Mouse (Mus musculus) heart, postnatal 0 days (tissue): ENCODE measurements around the gene 1500015O10Rik. TPM values are rescaled to one million over a fixed set of nuclear protein-coding genes. Genes with fewer than 3 reads are reported as not detected.

Experiments used
- ATAC-seq: fragments of 200-750 bp; cut with Nextera tagmentation; 2 replicates; pipeline ENCODE4 v1.8.0; 2017; ENCODE audit warnings: low read depth, moderate number of reproducible peaks, moderate library complexity; ENCODE audit not compliant: insufficient read depth
- DNase-seq: peaks from one replicate; pipeline ENCODE4 v3.0.0-alpha.2; 2016; ENCODE audit warnings: low spot score
- H3K27ac ChIP-seq: fragments of 300-500 bp; sonication (generic); 2 replicates; pipeline ENCODE4 v1.5.1; 2014; ENCODE audit warnings: low read depth, mild to moderate bottlenecking
- H3K27me3 ChIP-seq: fragments of 300-500 bp; sonication (generic); 2 replicates; pipeline ENCODE4 v1.6.1; 2014; ENCODE audit warnings: low read length, mixed read lengths; ENCODE audit not compliant: control insufficient read depth, insufficient read depth
- H3K36me3 ChIP-seq: fragments of 300-500 bp; sonication (generic); replicated peaks from 2 replicates; pipeline ENCODE4 v1.6.1; 2014; ENCODE audit warnings: low read length, mixed read lengths; ENCODE audit not compliant: control insufficient read depth, insufficient read depth
- H3K4me1 ChIP-seq: fragments of 300-500 bp; sonication (generic); 2 replicates; pipeline ENCODE4 v1.6.1; 2014; ENCODE audit warnings: antibody characterized with exemption; ENCODE audit not compliant: control insufficient read depth, insufficient read depth
- H3K4me2 ChIP-seq: fragments of 300-500 bp; sonication (generic); 2 replicates; pipeline ENCODE4 v1.6.1; 2014; ENCODE audit warnings: low read depth, mild to moderate bottlenecking, low read length, moderate library complexity
- H3K4me3 ChIP-seq: fragments of 300-500 bp; sonication (generic); 2 replicates; pipeline ENCODE4 v1.5.1; 2014; ENCODE audit warnings: low read depth, low read length
- H3K9ac ChIP-seq: fragments of 300-500 bp; sonication (generic); replicated peaks from 2 replicates; pipeline ENCODE4 v1.6.1; 2014; ENCODE audit warnings: low read depth, low read length, mixed read lengths
- H3K9me3 ChIP-seq: fragments of 300-500 bp; sonication (generic); replicated peaks from 2 replicates; pipeline ENCODE4 v1.6.1; 2016; ENCODE audit warnings: low read length; ENCODE audit not compliant: control insufficient read depth
- CTCF ChIP-seq: IDR thresholded peaks from 2 replicates; pipeline ENCODE4 v1.5.1; 2016; ENCODE audit warnings: antibody characterized with exemption, control low read depth, low read depth
- EP300 ChIP-seq: IDR thresholded peaks from 2 replicates; pipeline ENCODE4 v1.6.1; 2016; ENCODE audit warnings: antibody characterized with exemption, low read depth
- WGBS: fragments of 180-500 bp; shearing (Covaris S2); extraction: QIAGEN DNeasy Blood & Tissue Kit; methylation state at CpG from one replicate; pipeline ENCODE4 v1.1.7; 2014; 5-methylcytosine and 5-hydroxymethylcytosine counted together
- polyA plus RNA-seq: library from polyadenylated mRNA; unstranded; fragments of >200 nt; fragmentation: Nextera tagmentation; extraction: Ambion mirVana; gene quantifications from 2 replicates; pipeline ENCODE4 v1.2.1, GENCODE M21; 2015
- total RNA-seq: library from RNA; depleted of rRNA; stranded (reverse); fragments of >200 nt; gene quantifications from 2 replicates; pipeline ENCODE4 v1.2.3, GENCODE M21; 2014; ENCODE audit warnings: low replicate concordance

1500015O10Rik gene
- total and polyA plus RNA-seq, 2 experiments from 2014 or later, result 6.4 to 14.3 TPM

DNA sequence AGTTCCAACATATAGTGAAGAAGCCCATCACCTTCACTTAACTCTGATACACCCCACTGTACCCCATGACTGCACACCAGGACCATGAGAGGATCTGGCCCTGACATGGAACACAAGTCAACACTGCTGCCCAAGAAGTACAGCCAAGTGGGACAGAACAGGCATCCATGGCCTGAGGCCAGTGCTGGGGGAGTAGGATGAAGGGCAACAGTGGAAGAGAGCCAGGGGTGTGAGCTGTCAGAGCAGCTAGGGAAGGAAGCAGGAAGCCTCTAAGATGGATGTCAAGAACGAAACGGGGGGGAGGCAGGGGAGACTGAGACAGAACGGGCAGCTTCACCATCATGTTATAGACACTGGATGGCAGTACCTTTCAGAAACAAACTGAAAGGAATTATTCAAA lies 45.7 kb downstream of the 1500015O10Rik start:
- peaks cover 15% of the 10 kb centered on the region for H3K36me3 ChIP-seq
- H3K27me3 ChIP-seq, result no peaks in the 10 kb centered on the region
- H3K4me2 ChIP-seq, result no peak overlapping the region
- no peak overlapping the region for H3K9ac ChIP-seq
- H3K4me1 ChIP-seq, result 0 out of 2 replicates have a peak, but pooled peaks cover under 1% of the 10 kb centered on the region
- TF ChIP-seq CTCF, result no peak
- no peak for TF ChIP-seq EP300
- DNase-seq (no peak), ATAC-seq (no peak)
- H3K4me3 ChIP-seq, result no peak overlapping the region
- H3K27ac ChIP-seq, result no peak overlapping the region
- WGBS, result 66% methylated on average over 3 of the region's 3 CpGs
- H3K9me3 ChIP-seq, result no peaks in the 10 kb centered on the region

DNA sequence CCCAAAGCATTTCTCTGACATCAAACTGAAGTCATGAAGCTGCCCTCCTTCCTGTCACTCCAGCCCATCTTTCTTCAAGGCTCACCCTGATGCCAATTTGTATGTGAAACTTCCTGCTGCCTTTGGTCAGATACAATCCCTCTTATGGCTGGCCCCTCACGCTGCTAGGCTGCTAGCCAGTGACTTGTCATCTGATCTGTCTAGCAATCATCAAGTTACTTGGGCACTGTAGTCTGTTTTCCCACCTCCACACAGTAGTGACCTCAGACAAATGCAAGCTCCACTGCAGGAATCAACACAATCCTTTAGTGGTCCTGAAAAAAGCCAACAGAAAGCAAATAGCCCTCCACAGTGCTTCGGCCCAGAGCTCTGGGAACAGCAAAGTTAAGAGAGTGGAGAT lies 50.8 kb downstream of the 1500015O10Rik start:
- no peaks in the 10 kb centered on the region for H3K9me3 ChIP-seq
- DNase-seq (no peak), ATAC-seq (peak; percentile 53; the same call in 1 of the 2 replicates)
- peaks cover 6% of the 10 kb centered on the region; the same call in 1 of the 2 replicates for H3K4me1 ChIP-seq
- no peak overlapping the region for H3K4me3 ChIP-seq
- H3K36me3 ChIP-seq, result peaks cover 7% of the 10 kb centered on the region
- no peak overlapping the region for H3K4me2 ChIP-seq
- H3K9ac ChIP-seq, result no peak overlapping the region
- H3K27ac ChIP-seq, result peak overlapping the region; percentile 35; the same call in 1 of the 2 replicates
- 40% methylated on average over 2 of the region's 2 CpGs for WGBS
- no peaks in the 10 kb centered on the region for H3K27me3 ChIP-seq
- TF ChIP-seq CTCF (no peak), EP300 (no peak)

DNA sequence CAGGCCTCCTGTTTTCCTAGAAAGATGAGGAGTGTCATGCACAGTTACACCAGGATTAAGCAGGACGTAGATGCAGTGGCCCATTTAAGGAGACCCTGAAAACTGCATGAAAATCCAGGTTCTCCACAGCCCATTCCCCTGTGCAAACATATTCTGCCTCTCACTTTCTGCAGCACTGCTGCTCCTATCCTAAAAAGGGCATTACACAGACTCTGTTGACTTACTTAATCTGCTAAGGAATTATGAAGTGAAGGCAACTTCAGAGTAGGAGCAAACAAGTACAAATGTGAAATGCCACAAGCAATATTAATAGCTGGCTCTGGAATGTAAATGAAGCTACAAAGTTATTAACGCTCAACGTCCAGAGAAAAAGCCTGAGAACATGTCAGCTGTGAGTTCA lies 51.3 kb downstream of the 1500015O10Rik start:
- Histone ChIP-seq H3K9ac (no peak overlapping the region), H3K4me2 (no peak overlapping the region), H3K36me3 (peaks cover 7% of the 10 kb centered on the region), H3K27me3 (no peaks in the 10 kb centered on the region), H3K4me1 (peaks cover 6% of the 10 kb centered on the region; the same call in 1 of the 2 replicates), H3K27ac (peak overlapping the region; percentile 35; the same call in 1 of the 2 replicates), H3K4me3 (no peak overlapping the region), H3K9me3 (no peaks in the 10 kb centered on the region)
- 65% methylated on average over 3 of the region's 3 CpGs for WGBS
- DNase-seq, result no peak
- TF ChIP-seq CTCF, result no peak
- TF ChIP-seq EP300, result no peak
- no peak for ATAC-seq

DNA sequence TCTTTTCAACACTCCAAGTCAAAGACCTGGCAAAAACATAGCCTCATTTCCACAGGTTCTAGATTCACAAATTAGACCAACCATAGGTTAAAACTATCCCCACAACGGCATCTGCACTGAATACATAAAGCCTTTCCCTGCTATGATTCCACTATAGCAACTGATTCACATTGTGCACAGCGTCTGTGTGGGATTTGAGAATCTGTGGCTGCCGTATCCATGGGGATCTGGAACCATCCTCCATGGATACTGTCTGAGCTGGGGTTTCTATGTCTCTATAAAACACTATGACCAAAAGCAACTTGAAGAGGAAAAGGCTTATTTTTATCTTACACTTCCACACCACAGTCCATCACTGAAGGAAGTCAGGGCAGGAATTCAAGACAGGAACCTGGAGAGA lies 52.3 kb downstream of the 1500015O10Rik start:
- H3K27ac ChIP-seq, result no peak overlapping the region
- H3K4me1 ChIP-seq, result peaks cover 6% of the 10 kb centered on the region; the same call in 1 of the 2 replicates
- H3K4me3 ChIP-seq, result no peak overlapping the region
- peaks cover 7% of the 10 kb centered on the region for H3K36me3 ChIP-seq
- no peaks in the 10 kb centered on the region for H3K9me3 ChIP-seq
- DNase-seq (no peak), ATAC-seq (no peak)
- no peak overlapping the region for H3K9ac ChIP-seq
- H3K27me3 ChIP-seq, result no peaks in the 10 kb centered on the region
- TF ChIP-seq EP300 (no peak), CTCF (no peak)
- H3K4me2 ChIP-seq, result no peak overlapping the region
- 94% methylated on average over 3 of the region's 3 CpGs for WGBS

DNA sequence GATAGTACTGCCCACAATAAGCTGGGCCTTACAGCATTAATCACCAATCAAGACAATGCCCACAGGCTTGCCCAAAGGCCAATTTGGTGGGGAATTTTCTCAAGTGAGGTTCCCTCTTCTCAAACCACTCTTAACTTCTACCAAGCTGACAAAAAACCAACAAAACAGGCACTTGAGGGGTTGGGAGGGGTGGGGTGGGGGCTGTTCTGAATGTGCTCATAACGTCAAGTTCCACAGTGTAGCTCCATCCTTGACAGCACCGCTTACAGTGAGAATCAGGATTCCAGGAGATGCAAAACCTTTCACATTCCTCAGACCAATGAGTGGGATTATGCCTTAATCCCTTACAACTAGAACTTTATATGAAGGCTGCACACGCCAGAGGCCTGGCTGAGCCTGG lies 52.8 kb downstream of the 1500015O10Rik start:
- H3K27me3 ChIP-seq, result no peaks in the 10 kb centered on the region
- 84% methylated on average over 3 of the region's 3 CpGs for WGBS
- DNase-seq, result no peak
- no peak overlapping the region for H3K27ac ChIP-seq
- no peak for TF ChIP-seq EP300
- TF ChIP-seq CTCF, result no peak
- no peak overlapping the region for H3K4me3 ChIP-seq
- peaks cover 6% of the 10 kb centered on the region; the same call in 1 of the 2 replicates for H3K4me1 ChIP-seq
- H3K9ac ChIP-seq, result no peak overlapping the region
- ATAC-seq, result no peak
- peaks cover 7% of the 10 kb centered on the region for H3K36me3 ChIP-seq
- H3K4me2 ChIP-seq, result no peak overlapping the region
- H3K9me3 ChIP-seq, result no peaks in the 10 kb centered on the region

DNA sequence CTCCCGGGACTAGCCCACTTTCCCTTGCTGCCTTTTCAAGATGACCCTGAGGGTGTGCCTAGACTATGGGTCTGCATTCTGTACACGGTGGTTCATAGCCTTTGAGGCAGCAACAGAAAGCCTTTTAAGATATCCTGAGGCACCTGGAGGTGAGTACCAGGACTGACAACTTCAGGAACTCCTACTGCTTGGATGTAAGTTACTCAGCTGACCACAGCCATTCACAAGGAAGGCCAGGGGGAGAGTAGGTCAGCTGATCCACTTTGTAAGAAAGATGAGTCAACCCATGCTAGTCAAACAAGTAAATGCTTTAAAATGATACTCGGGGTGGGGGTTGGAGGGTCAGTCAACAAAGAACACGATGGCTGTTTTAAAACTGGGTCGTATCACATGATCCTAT lies 54.9 kb downstream of the 1500015O10Rik start:
- no peak overlapping the region for H3K9ac ChIP-seq
- DNase-seq (no peak), ATAC-seq (no peak)
- H3K27me3 ChIP-seq, result no peaks in the 10 kb centered on the region
- H3K36me3 ChIP-seq, result no peaks in the 10 kb centered on the region
- H3K4me3 ChIP-seq, result no peak overlapping the region
- H3K27ac ChIP-seq, result no peak overlapping the region
- TF ChIP-seq EP300, result no peak
- TF ChIP-seq CTCF, result no peak
- 78% methylated on average over 5 of the region's 5 CpGs for WGBS
- H3K4me2 ChIP-seq, result no peak overlapping the region
- no peaks in the 10 kb centered on the region for H3K9me3 ChIP-seq
- H3K4me1 ChIP-seq, result peaks cover 6% of the 10 kb centered on the region; the same call in 1 of the 2 replicates
